In genomic region chr7:54835911-54836352, GRCm38 (mm10) we compare ENCODE assay signal across 8 mouse cellular contexts. TPM values are rescaled to one million over a fixed set of nuclear protein-coding genes. Genes with fewer than 3 reads are reported as not detected.
DNase-seq lines count a peak whose midpoint lies in the region; ATAC-seq lines count a peak whose summit lies in the region.

No protein-coding gene starts in this region.

- H3K4me3 ChIP-seq in kidney, embryonic 15.5 days (replicated peaks), result peak overlapping the region; percentile 52
- peak overlapping the region; percentile 64 for H3K4me3 ChIP-seq in embryonic facial prominence, embryonic 10.5 days
- H3K4me3 ChIP-seq in hindbrain, embryonic 10.5 days, result peak overlapping the region; percentile 62
- peak overlapping the region; percentile 51 for H3K4me3 ChIP-seq in midbrain, embryonic 11.5 days (ENCODE audit: low read depth, low read length)

- peaks cover 10% of the 10 kb centered on the region; the same call in 1 of the 2 replicates for H3K4me1 ChIP-seq in kidney, embryonic 15.5 days
- peaks cover 7% of the 10 kb centered on the region for H3K4me1 ChIP-seq in embryonic facial prominence, embryonic 10.5 days
- peaks cover 7% of the 10 kb centered on the region; the same call in 1 of the 2 replicates for H3K4me1 ChIP-seq in hindbrain, embryonic 10.5 days (replicated peaks)
- 0 out of 2 replicates have a peak, but pooled peaks cover 2% of the 10 kb centered on the region for H3K4me1 ChIP-seq in midbrain, embryonic 11.5 days (ENCODE audit: control insufficient read depth, insufficient read depth, low read length)

- H3K36me3 ChIP-seq in kidney, embryonic 15.5 days, result no peaks in the 10 kb centered on the region
- H3K36me3 ChIP-seq in embryonic facial prominence, embryonic 10.5 days (replicated peaks), result no peaks in the 10 kb centered on the region
- no peaks in the 10 kb centered on the region for H3K36me3 ChIP-seq in hindbrain, embryonic 10.5 days
- no peaks in the 10 kb centered on the region for H3K36me3 ChIP-seq in midbrain, embryonic 11.5 days (ENCODE audit: control insufficient read depth, insufficient read depth, low read length)

- peak overlapping the region; percentile 89 for H3K4me2 ChIP-seq in kidney, embryonic 15.5 days
- H3K4me2 ChIP-seq in midbrain, embryonic 11.5 days, result peak overlapping the region; percentile 83

- DNase-seq in kidney, adult 8-10 months, result no peak
- DNase-seq in embryonic facial prominence, embryonic 10.5 days (ENCODE audit: low spot score), result no peak
- no peak for DNase-seq in hindbrain, embryonic 10.5 days (ENCODE audit: low spot score)
- DNase-seq in midbrain, embryonic 11.5 days (ENCODE audit: low spot score, missing footprints), result no peak
- DNase-seq in adrenal gland, adult 18-20 months (ENCODE audit: low spot score in 2 of 2), result no peak
- no peak for DNase-seq in thymus, adult 18-20 months
- DNase-seq in kidney, adult 9 months, result no peak

- H3K27me3 ChIP-seq in kidney, embryonic 15.5 days, result peaks cover 12% of the 10 kb centered on the region
- H3K27me3 ChIP-seq in embryonic facial prominence, embryonic 10.5 days (replicated peaks; ENCODE audit: low read depth, poor library complexity, severe bottlenecking), result peaks cover 30% of the 10 kb centered on the region
- H3K27me3 ChIP-seq in hindbrain, embryonic 10.5 days (ENCODE audit: insufficient read depth, poor library complexity, severe bottlenecking), result peaks cover 17% of the 10 kb centered on the region
- H3K27me3 ChIP-seq in midbrain, embryonic 11.5 days (ENCODE audit: control insufficient read depth, insufficient read depth, low read length), result no peaks in the 10 kb centered on the region

- H3K27ac ChIP-seq in kidney, embryonic 15.5 days, result peak overlapping the region; percentile 60; the same call in 1 of the 2 replicates
- H3K27ac ChIP-seq in embryonic facial prominence, embryonic 10.5 days (replicated peaks), result peak overlapping the region; percentile 57; the same call in 1 of the 2 replicates
- H3K27ac ChIP-seq in hindbrain, embryonic 10.5 days, result peak overlapping the region; percentile 78
- no peak overlapping the region for H3K27ac ChIP-seq in midbrain, embryonic 11.5 days (ENCODE audit: low read depth, low read length)

- peak overlapping the region; percentile 26 for H3K9ac ChIP-seq in kidney, embryonic 15.5 days
- H3K9ac ChIP-seq in midbrain, embryonic 11.5 days (ENCODE audit: low read length), result peak overlapping the region; percentile 75

- peak; percentile 84 for ATAC-seq in kidney, embryonic 15.5 days (replicated peaks; ENCODE audit: low FRiP score)
- peak; percentile 75 for ATAC-seq in midbrain, embryonic 11.5 days (ENCODE audit: low FRiP score)

- H3K9me3 ChIP-seq in kidney, embryonic 15.5 days (replicated peaks), result no peaks in the 10 kb centered on the region
- no peaks in the 10 kb centered on the region for H3K9me3 ChIP-seq in embryonic facial prominence, embryonic 10.5 days
- no peaks in the 10 kb centered on the region for H3K9me3 ChIP-seq in hindbrain, embryonic 10.5 days
- no peaks in the 10 kb centered on the region for H3K9me3 ChIP-seq in midbrain, embryonic 11.5 days (ENCODE audit: control insufficient read depth, low read length)

- whole genome bisulfite sequencing in kidney, embryonic 15.5 days, result 3% methylated on average over 13 of the region's 13 CpGs
- 3% methylated on average over 13 of the region's 13 CpGs for WGBS in embryonic facial prominence, embryonic 10.5 days
- WGBS in hindbrain, embryonic 10.5 days, result 4% methylated on average over 13 of the region's 13 CpGs
- WGBS in midbrain, embryonic 11.5 days, result 1% methylated on average over 13 of the region's 13 CpGs

RNA-seq across cellular contexts. Expression of gene Luzp2, which starts 0.6 kb away (rescaled TPM):
- polyA plus RNA-seq in kidney, embryonic 15.5 days (2015; fragmentation: Nextera tagmentation; extraction: Ambion mirVana), result 1.6 and 1.7 TPM in 2 replicates
- polyA plus RNA-seq in embryonic facial prominence, embryonic 10.5 days (2016; fragmentation: Nextera tagmentation; extraction: Ambion mirVana), result 0.51 and 0.60 TPM in 2 replicates
- 0.81 and 1.4 TPM in 2 replicates for polyA plus RNA-seq in hindbrain, embryonic 10.5 days (2016; fragmentation: Nextera tagmentation; extraction: Ambion mirVana)
- 5.0 and 6.5 TPM in 2 replicates for polyA plus RNA-seq in midbrain, embryonic 11.5 days (2014; fragmentation: Nextera tagmentation; extraction: Ambion mirVana)
- total RNA-seq in adrenal gland, adult 18-20 months (2021), result 1 to 10 TPM; 1.4 to 1.5 TPM
